Mouse (Mus musculus) liver, adult 2 months (tissue): Measurements from ENCODE around the gene Dglucy.

Experiments used
- CTCF ChIP-seq: fragments of 200-500 bp; IDR thresholded peaks from 2 replicates; pipeline ENCODE4 v1.5.1; 2011; ENCODE audit warnings: low read depth, low read length, control low read depth
- POLR2A ChIP-seq: fragments of 200-500 bp; IDR thresholded peaks from 2 replicates; pipeline ENCODE4 v1.6.1; 2011; ENCODE audit warnings: low read length, control low read depth; ENCODE audit not compliant: insufficient read depth; ENCODE audit errors: extremely low read depth

DNA sequence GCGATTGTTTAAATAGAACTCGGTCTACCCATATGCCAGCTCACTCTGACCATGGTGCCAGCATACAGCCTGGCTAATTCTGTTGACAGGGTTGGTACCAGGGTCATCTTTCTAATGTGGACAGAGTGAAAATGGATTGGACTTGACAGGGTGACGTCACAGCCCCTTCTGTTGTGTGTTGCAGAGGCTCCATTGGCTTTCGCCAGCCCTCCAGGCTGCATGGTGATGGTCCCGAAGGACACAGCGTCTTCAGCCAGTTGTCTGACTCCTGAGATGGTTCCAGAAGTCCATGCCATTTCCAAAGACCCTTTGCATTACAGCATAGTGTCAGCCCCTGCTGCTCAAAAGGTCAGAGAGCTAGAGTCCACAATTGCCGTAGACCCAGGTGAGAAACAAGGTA lies 65.7 kb downstream of the Dglucy start:
- TF ChIP-seq CTCF (no peak), POLR2A (no peak)
